Comparison of ENCODE assay signal across 8 mouse cellular contexts in the genomic region with DNA sequence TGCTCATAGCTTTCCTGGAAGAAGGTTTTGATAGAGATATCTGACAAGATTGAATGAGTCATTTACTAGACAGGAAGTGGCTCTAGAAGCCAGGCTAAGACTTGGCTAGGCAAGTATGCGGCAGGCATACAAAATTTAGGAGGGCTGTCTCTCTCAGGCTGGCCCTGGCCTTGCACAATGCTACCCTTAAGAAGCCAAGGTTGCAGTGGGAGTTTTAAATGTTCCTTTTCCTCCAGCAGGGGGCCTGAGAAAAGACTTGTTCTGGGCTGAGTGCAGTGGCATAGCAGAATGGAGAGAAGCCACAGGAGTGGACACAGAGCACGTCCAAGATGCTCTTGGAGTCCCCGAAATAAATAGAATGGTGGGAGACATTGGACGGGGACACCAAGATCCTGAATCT. TPM values are rescaled to one million over a fixed set of nuclear protein-coding genes. Genes with fewer than 3 reads are reported as not detected.
A peak's percentile ranks its signal among the peaks of the same experiment; 100 is the strongest.
DNase-seq lines count a peak whose midpoint lies in the region; ATAC-seq and TF ChIP-seq lines count a peak whose summit lies in the region.

No protein-coding gene starts in this region.

- intact Hi-C loops in gastrocnemius, adult 2 months (cut with DNase I) = loop anchor here (10.0 kb wide), 1 partner anchor 378 kb away; no protein-coding TSS in a partner anchor
- intact Hi-C loops in gastrocnemius, postnatal 14 days (cut with DNase I; ENCODE audit: low total_unique reads) = loop anchor here (10.0 kb wide), 2 partner anchors 278 to 758 kb away; partner anchors contain the start of gene Fam43a
- intact Hi-C loops in heart, postnatal 36 days (cut with DNase I) = loop anchor here (5.0 to 10.0 kb wide), 2 partner anchors 378 to 756 kb away; partner anchors contain the start of gene Fam43a

- WGBS in midbrain, embryonic 15.5 days = 77% methylated on average over 4 of the region's 4 CpGs

- peak; percentile 51 for TF ChIP-seq CTCF in gastrocnemius, adult 2 months (IDR thresholded peaks at IDR 0.05)
- TF ChIP-seq CTCF in testis, adult 2 months (IDR thresholded peaks at IDR 0.05; ENCODE audit: control insufficient read depth, insufficient read depth, insufficient replicate concordance, low read depth, low read length) = 0 out of 2 replicates have a peak, but pooled peaks have one; percentile 16

- H3K4me2 ChIP-seq in midbrain, embryonic 15.5 days = no peak overlapping the region

- DNase-seq in gastrocnemius, adult 2 months = no peak
- no peak for DNase-seq in gastrocnemius, postnatal 14 days
- DNase-seq in testis, postnatal 14 days (ENCODE audit: low spot score) = no peak
- DNase-seq in heart, postnatal 36 days = peak; percentile 21 to 23
- DNase-seq in retina, postnatal 7 days (ENCODE audit: low read depth, low spot score) = peak; percentile 8
- DNase-seq in T-cell, adult 2 months (ENCODE audit: low spot score) = no peak

- no peaks in the 10 kb centered on the region for H3K9me3 ChIP-seq in midbrain, embryonic 15.5 days

- H3K4me1 ChIP-seq in testis, adult 2 months (ENCODE audit: control insufficient read depth, insufficient read depth, low read length) = no peaks in the 10 kb centered on the region
- H3K4me1 ChIP-seq in midbrain, embryonic 15.5 days = no peaks in the 10 kb centered on the region

- no peak overlapping the region for H3K4me3 ChIP-seq in gastrocnemius, adult 2 months
- H3K4me3 ChIP-seq in testis, adult 2 months (ENCODE audit: control insufficient read depth, low read depth, low read length) = no peak overlapping the region
- no peak overlapping the region for H3K4me3 ChIP-seq in midbrain, embryonic 15.5 days

- no peak overlapping the region for H3K27ac ChIP-seq in gastrocnemius, adult 2 months
- H3K27ac ChIP-seq in testis, adult 2 months (ENCODE audit: control insufficient read depth, insufficient read depth, low read depth, low read length) = no peak overlapping the region
- no peak overlapping the region for H3K27ac ChIP-seq in midbrain, embryonic 15.5 days

- TF ChIP-seq POLR2A in testis, adult 2 months (IDR thresholded peaks at IDR 0.05; ENCODE audit: control insufficient read depth, low read depth, low read length) = no peak

- H3K36me3 ChIP-seq in testis, adult 2 months (ENCODE audit: control insufficient read depth, insufficient read depth, low read length) = no peaks in the 10 kb centered on the region
- no peaks in the 10 kb centered on the region for H3K36me3 ChIP-seq in midbrain, embryonic 15.5 days (replicated peaks)

- ATAC-seq in midbrain, embryonic 15.5 days (replicated peaks) = no peak

- H3K9ac ChIP-seq in midbrain, embryonic 15.5 days = no peak overlapping the region

- no peaks in the 10 kb centered on the region for H3K27me3 ChIP-seq in testis, adult 2 months (ENCODE audit: control insufficient read depth, insufficient read depth, low read length)
- H3K27me3 ChIP-seq in midbrain, embryonic 15.5 days (replicated peaks) = no peaks in the 10 kb centered on the region

RNA-seq across cellular contexts. Expression of gene Apod, which starts 38.4 kb away (rescaled TPM):
- total RNA-seq in gastrocnemius, adult 2 months (2021) = 10 to 100 TPM; 34.3 to 42.6 TPM
- total RNA-seq in gastrocnemius, postnatal 14 days (2021) = 10 to 100 TPM; 11.1 to 24.4 TPM
- 0.46 and 1.8 TPM in 2 replicates for polyA plus RNA-seq in testis, adult 2 months (2012; rRNA removed)
- total RNA-seq in heart, postnatal 36 days (2021) = 1 to 10 TPM; 3.8 to 7.2 TPM
- polyA plus RNA-seq in midbrain, embryonic 15.5 days (2015; fragmentation: Nextera tagmentation; extraction: Ambion mirVana) = 93.2 and 105 TPM in 2 replicates

Comparison
In these comparisons a context has a peak if more than half of its experiments do, and no peak if none do; other contexts are left out.
1. DNase-seq: peak in heart, postnatal 36 days (2 of 2) and retina, postnatal 7 days (single experiment); none in gastrocnemius, adult 2 months (single experiment), gastrocnemius, postnatal 14 days (single experiment), testis, postnatal 14 days (single experiment) and T-cell, adult 2 months (single experiment).